Mouse (Mus musculus) activated CD4-positive, CD25-positive, alpha-beta regulatory T cell, adult 4 months (primary cell): ENCODE measurements around the gene Pth2. TPM values are rescaled to one million over a fixed set of nuclear protein-coding genes. Genes with fewer than 3 reads are reported as not detected.
"Not testable (repeated sequence)": the region's sequence is repeated elsewhere in the genome, so short reads cannot be mapped to it uniquely, and the experiment has no call there.

Experiments used
- ATAC-seq: one replicate; pipeline ENCODE4 v1.8.0; 2017
- polyA plus RNA-seq, 2 experiments: library from polyadenylated mRNA; unstranded; fragments of 100-300 nt; shearing (Covaris generic); gene quantifications; one replicate each; pipeline ENCODE4 v1.2.1; 2017

Pth2 gene
- polyA plus RNA-seq, 2 experiments from 2014 or later = not detected

GRCm38 (mm10) chr7:45154096-45154992 is 26.5 kb upstream of the Pth2 start, which contains the start of the genes Pih1d1 and Aldh16a1:
Pih1d1 (plus strand) TSS chr7:45154303.
Aldh16a1 (minus strand) TSS chr7:45154584.
- ATAC-seq = peak; percentile 96

DNA sequence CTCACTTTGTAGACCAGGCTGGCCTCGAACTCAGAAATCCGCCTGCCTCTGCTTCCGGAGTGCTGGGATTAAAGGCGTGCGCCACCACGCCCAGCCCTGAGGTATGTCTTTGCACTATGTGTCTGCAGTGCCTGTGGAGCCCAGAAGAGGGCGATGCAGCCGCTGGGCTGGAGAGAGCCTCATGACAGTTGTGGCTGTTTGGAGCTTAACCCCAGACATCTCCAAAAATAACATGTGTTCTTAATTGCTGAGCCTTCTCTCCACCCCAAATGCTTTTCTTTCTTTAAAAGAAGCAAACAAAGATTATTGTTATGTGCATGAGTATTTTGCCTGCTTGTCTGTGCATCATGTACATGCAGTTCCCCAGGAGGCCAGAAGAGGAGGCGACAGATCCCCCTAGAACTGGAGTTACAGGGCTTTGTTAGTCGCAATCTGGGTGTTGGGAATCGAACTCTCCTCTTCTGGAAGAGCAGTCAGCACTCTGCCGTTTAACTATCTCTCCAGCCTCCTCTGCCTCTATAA is 25.7 kb upstream of the Pth2 start:
- no peak for ATAC-seq

DNA sequence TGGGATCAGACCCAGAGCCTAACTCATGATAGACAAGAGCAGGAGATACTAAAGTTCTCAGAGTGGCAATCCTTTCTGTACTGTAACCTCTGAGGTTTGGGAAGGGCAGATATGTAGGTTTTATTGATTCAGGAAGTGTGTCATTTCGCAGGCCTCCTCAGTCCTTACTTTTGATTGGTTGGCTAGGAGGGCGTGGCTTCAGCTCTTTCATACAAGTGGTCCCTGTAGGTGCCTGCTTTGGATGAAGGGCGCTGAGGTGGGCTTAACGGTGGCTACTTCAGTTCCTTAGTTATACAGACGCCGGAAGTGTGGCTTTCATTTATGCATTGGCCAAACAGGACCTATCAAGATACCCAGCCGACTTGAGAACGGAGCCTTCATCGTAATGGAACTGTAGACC is 25.2 kb upstream of the Pth2 start:
- ATAC-seq = no peak

DNA sequence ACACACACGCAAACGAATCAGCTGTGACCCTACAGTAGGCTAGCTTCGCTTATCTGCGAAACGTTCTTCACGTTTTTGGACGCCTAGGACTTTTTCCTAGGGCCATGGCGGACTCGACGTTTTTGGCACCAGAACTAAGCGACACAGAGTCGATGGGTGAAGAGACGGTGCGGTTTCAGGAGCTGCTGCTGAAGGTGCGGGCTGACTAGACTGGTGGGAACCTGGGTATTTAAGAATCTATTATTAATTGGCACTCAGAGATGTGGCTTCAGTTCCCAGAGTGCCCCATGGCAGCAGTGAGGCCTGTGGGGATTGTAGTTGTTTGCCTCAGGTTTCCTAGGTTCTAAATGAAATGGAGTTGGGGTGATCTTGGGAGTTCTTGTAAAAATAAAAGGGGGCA is 24.6 kb upstream of the Pth2 start:
- ATAC-seq = no peak

- ATAC-seq = no peak
Observed at GRCm38 (mm10) chr7:45157459-45157858, 23.3 kb upstream of the Pth2 start.

- ATAC-seq = no peak
Observed at GRCm38 (mm10) chr7:45158991-45159390, 21.8 kb upstream of the Pth2 start.

GRCm38 (mm10) chr7:45160316-45160800 is 20.4 kb upstream of the Pth2 start:
- ATAC-seq = no peak

- ATAC-seq = no peak
Observed at GRCm38 (mm10) chr7:45160866-45161265, 19.9 kb upstream of the Pth2 start.

DNA sequence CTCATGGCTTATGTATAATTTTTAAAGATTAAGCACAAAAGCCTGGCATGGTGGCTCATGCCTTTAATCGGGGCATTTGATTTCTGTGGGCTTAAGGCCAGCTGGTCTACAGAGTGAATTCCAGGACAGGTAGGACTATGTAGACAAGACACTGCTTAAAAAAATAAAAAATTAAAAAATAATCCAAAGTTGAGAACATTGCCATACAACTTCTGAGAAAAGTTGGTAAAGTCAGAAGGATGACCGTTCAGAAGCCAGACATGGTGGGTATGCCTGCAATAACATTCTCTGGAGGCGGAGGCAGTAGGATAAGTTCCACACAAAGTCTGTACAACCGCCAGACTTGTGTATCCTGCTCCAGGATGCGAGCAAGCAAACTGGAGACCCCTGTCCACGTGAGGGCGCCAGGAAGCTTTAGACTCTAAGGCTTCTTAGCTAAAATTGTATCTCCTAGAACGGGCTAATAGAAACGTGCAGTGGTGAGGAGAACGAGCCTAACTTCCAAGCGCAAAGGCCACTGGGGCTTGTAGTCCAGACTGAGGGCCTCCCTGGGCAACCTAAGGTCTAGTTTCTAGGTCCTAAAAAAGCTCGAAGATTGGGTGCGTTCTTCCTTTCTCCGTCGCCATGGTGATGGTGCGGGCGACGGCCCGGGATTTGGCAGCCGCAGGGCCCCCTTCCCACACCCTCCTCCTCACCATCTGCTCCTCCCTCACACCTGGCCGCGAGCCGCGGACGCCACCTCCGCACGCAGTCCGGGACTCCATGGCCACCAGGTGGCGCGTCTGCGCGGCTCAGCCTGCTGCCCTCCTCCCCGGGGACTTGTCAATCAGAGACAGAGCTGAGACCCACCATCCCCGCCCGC is 19.0 kb upstream of the Pth2 start:
- peak; percentile 90 for ATAC-seq

DNA sequence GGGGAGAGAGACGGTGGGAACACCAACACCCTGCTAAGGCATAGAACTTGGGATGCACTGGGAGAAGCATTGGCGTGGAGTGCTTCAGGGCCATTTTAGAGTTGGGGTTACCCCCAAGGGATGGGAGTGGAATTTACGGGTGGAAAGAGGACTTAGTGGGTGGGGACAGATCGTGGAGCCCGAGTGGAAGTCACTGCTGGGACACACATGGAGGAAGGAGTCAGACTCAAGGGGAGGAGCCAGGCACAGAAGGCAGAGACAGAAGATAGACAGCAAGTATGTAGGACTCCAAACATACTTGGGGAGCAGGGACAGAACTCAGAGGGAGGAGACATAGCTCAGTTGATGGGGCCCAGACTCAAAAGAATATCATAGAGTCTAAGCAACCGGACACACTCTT is 18.2 kb upstream of the Pth2 start:
- ATAC-seq = no peak

DNA sequence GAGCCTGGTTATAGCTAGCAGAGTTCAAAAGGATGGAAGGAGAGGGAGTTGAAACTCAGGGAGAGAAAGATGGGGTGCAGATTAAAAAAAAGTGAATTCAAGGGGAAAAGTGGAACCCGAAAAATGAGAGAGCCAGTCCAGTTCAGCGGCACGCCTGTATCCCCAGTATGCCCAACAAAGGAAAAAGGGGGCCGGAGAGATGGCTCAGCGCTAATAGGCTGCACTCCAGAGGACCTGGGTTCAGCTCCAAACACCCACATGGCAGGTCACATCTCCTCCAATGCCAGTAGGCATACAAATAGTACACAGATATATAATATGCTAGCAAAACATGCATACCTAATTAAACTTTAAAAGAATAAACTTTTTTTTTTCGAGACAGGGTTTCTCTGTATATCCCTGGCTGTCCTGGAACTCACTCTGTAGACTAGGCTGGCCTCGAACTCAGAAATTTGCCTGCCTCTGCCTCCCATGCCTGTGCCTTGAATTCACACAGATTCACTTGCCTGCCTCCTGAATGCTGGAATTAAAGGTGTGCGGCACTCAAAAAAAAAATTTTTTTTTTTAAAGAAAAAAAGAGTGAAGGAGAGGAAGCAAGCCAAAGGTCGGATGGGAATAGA is 17.7 kb upstream of the Pth2 start:
- ATAC-seq = no peak

- no peak for ATAC-seq
Observed at GRCm38 (mm10) chr7:45163735-45164490, 16.9 kb upstream of the Pth2 start, which contains the start of gene Slc17a7. Slc17a7 (plus strand) TSS chr7:45163949.

- no peak for ATAC-seq
Observed at GRCm38 (mm10) chr7:45164833-45165232, 16.0 kb upstream of the Pth2 start.

- ATAC-seq = no peak
Observed at GRCm38 (mm10) chr7:45165701-45166100, 15.1 kb upstream of the Pth2 start.

DNA sequence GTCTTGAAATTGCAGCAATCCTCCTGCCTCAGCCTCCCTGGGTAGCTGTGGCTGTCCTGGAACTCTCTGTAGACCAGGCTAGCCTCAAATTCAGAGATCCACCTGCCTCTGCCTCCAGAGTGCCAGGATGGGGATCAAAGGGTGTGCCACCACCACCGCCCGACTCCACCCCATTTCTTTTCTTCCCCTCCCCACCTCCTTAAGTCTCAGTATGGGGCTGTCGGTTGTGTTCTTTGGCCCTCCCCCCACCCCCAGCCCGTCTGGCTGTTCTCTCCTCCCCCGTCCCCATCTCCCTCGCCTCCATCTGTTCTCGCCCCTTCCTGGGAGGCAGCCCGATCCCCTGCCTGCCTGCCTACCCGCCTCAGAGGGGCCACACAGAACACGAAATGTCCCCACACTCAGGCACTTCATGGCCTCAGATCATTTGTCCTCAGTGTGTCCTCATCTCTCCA is 13.8 kb upstream of the Pth2 start:
- ATAC-seq = no peak

- ATAC-seq = no peak
Observed at GRCm38 (mm10) chr7:45167761-45168445, 12.9 kb upstream of the Pth2 start.

DNA sequence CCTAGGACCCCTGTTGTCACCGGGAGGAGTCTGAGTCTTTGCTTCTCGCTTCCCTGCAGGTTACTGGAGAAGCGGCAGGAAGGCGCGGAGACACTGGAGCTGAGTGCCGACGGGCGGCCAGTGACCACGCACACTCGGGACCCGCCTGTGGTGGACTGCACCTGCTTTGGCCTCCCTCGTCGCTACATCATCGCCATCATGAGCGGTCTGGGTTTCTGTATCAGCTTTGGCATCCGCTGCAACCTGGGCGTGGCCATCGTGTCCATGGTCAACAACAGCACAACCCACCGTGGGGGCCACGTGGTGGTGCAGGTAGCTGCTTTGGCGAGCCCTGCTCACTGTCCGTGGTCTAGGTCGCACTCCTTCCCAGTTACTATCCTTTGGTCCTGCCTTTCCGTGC is 12.1 kb upstream of the Pth2 start:
- no peak for ATAC-seq

DNA sequence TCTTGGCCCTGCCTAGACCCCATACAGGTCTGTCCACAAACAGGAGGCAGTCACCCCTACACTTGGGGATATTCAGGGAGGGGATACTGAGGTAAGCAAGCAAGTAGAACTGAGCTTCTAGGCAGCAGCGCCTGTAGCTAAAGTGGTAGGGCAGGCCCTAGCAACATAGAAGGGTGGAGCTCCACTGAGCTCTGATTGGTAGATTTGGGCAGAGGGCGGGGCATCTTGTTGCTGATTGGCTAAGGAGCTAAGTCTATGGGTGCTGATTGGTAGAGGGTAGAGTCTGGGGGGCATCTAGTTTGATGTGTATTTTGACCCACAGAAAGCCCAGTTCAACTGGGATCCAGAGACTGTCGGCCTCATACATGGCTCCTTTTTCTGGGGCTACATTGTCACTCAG is 11.3 kb upstream of the Pth2 start:
- no peak for ATAC-seq

DNA sequence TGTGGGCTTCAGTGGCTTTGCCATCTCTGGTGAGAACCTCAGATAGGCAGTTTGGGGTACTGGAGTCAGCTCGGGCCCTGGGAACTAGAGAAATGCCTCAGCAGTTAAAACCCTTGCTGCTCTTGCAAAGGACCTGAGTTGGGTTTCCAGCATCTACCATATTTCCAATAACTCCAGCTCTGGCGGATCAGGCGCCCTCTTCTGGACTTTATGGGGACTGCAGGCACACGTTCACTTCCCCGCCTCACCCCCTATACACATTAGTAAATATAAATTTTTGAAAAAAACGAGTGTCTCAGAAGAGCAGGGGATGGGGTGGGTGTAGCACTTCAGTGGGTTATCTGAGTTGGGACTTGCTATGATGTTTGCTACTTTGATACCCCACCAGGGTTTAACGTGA is 7.8 kb upstream of the Pth2 start:
- no peak for ATAC-seq

DNA sequence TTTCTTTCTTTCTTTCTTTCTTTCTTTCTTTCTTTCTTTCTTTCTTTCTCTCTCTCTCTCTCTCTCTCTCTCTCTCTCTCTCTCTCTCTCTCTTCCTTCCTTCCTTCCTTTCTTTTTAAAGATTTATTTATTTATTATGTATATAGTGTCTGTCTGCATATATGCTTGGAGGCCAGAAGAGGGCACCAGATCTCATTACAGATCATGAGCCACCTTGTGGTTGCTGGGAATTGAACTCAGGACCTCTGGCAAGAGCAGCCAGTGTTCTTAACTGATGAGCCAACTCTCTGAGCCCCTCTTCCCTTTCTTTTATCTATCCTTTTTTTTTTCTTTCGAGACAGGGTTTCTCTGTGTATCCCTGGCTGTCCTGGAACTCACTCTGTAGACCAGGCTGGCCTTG is 7.0 kb upstream of the Pth2 start:
- not testable (repeated sequence) for ATAC-seq
